Mouse (Mus musculus): ENCODE results near the gene Zswim3. TPM values are rescaled to one million over a fixed set of nuclear protein-coding genes. Genes with fewer than 3 reads are reported as not detected.
"Not testable (repeated sequence)": the region's sequence is repeated elsewhere in the genome, so short reads cannot be mapped to it uniquely, and the experiment has no call there.

Zswim3 gene
- polyA plus RNA-seq, 1 experiment from 2014 or later = 8.9 TPM

- H3K27me3 ChIP-seq (ENCODE audit: control insufficient read depth, insufficient read depth, low read depth, low read length); H3K4me2 ChIP-seq (ENCODE audit: low read depth, low read length); ATAC-seq (ENCODE audit: low read depth); H3K9ac ChIP-seq (ENCODE audit: low read length); H3K36me3 ChIP-seq (ENCODE audit: control insufficient read depth, insufficient read depth, low read length); H3K9me3 ChIP-seq (ENCODE audit: control insufficient read depth, low read length); H3K4me3 ChIP-seq (ENCODE audit: low read length): not testable (repeated sequence)
- H3K4me1 ChIP-seq (replicated peaks; ENCODE audit: control insufficient read depth, insufficient read depth, low read length) = peaks cover 36% of the 10 kb centered on the region
- 94% methylated on average over 8 of the region's 9 CpGs for WGBS
- peak overlapping the region; percentile 97 for H3K27ac ChIP-seq (ENCODE audit: low read length)
These were observed 58.5 kb downstream of the Zswim3 start for GRCm38 (mm10) chr2:164863411-164863810.

GRCm38 (mm10) chr2:164864593-164864992, 59.7 kb downstream of the Zswim3 start:
- H3K27ac ChIP-seq (ENCODE audit: low read length) = no peak overlapping the region
- no peak for ATAC-seq (ENCODE audit: low read depth)
- H3K27me3 ChIP-seq (ENCODE audit: control insufficient read depth, insufficient read depth, low read depth, low read length) = no peaks in the 10 kb centered on the region
- H3K4me3 ChIP-seq (ENCODE audit: low read length) = no peak overlapping the region
- no peaks in the 10 kb centered on the region for H3K36me3 ChIP-seq (ENCODE audit: control insufficient read depth, insufficient read depth, low read length)
- no peak overlapping the region for H3K9ac ChIP-seq (ENCODE audit: low read length)
- WGBS = 57% methylated on average over 4 of the region's 4 CpGs
- H3K9me3 ChIP-seq (ENCODE audit: control insufficient read depth, low read length) = peaks cover 7% of the 10 kb centered on the region
- no peak overlapping the region for H3K4me2 ChIP-seq (ENCODE audit: low read depth, low read length)
- peaks cover 32% of the 10 kb centered on the region for H3K4me1 ChIP-seq (replicated peaks; ENCODE audit: control insufficient read depth, insufficient read depth, low read length)

DNA sequence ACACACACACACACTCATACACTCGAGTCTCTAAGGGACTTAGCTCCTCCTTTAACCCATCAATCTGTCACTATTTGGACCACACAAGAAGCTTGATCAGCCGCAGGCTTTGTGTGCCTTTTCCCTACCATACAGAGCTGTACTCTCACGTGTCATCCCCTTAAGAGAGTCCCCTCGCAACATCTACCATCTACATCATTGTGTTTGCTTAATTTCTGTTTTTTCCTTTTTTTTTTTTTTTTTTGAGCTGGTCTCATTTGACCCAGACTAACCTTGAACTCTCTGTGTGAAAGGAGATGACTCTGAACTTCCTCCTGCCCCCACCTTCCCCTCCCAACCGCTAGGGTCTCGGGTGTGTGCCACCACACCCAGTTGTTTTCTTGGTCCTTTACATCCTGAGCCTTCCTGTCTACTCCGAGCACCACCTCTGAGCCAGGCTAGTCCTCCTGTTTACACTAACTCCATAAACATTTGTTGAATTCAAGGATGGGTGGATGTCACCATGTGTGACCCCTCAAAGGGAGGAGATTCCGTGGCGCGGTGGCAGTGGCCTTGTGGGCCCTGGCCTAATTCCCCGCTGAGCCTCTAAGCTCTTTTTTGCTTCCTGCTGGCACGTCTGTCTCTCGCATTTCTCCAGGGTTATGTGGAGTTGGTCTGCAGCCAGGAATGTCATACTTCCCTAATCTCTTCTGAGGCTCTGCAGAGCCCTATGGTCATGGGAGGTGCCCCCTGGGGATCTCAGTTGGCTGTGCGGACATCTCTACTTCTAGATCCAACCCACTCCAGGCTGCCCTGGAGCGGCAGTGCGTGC, 62.0 kb downstream of the Zswim3 start:
- Histone ChIP-seq H3K27me3 (ENCODE audit: control insufficient read depth, insufficient read depth, low read depth, low read length) (no peaks in the 10 kb centered on the region), H3K4me3 (ENCODE audit: low read length) (no peak overlapping the region), H3K36me3 (ENCODE audit: control insufficient read depth, insufficient read depth, low read length) (no peaks in the 10 kb centered on the region), H3K27ac (ENCODE audit: low read length) (peak overlapping the region; percentile 89), H3K9me3 (ENCODE audit: control insufficient read depth, low read length) (peaks cover 7% of the 10 kb centered on the region), H3K9ac (ENCODE audit: low read length) (no peak overlapping the region), H3K4me1 (replicated peaks; ENCODE audit: control insufficient read depth, insufficient read depth, low read length) (peaks cover 13% of the 10 kb centered on the region), H3K4me2 (ENCODE audit: low read depth, low read length) (no peak overlapping the region)
- ATAC-seq (ENCODE audit: low read depth) = peak; percentile 76
- 27% methylated on average over 16 of the region's 16 CpGs for WGBS

DNA sequence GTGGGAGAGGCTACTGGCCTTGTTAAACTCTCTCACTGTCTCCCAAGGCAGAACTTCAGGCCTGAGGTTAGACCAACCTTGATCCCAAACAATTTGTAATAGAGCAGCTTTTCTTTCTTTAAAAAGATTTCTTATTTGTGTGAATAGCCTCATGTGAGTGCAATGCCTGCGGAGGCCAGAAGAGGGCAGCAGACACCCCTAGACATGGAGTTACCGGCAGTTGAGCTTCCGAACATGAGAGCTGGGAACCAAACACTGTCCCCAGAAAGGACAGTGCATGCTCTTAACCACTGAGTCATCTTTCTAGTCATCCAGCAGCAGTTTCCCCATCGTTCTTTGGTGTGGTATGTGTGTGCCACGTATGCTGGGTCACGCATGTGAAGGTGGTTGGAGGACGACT, 62.7 kb downstream of the Zswim3 start:
- WGBS = 89% methylated on average over 7 of the region's 7 CpGs
- H3K27me3 ChIP-seq (ENCODE audit: control insufficient read depth, insufficient read depth, low read depth, low read length) = no peaks in the 10 kb centered on the region

DNA sequence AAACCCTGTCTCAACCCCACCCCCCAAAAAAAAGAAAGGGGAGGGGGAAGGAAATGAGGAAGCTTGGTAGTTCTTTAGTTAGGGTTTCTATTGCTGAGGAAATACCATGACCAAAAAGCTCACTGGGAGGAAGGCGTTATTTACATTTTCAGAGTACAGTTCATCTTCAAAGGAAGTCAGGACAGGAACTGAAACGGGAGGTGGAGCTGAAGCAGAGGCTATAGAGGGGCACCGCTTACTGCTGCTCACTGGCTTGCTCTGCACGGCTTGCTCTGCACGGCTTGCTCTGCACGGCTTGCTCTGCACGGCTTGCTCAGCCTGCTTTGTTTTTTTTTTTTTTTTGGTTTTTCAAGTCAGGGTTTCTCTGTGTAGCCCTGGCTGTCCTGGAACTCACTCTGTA, 63.6 kb downstream of the Zswim3 start:
- Histone ChIP-seq H3K27ac (ENCODE audit: low read length) (peak overlapping the region; percentile 89; the same call in 1 of the 2 replicates), H3K4me1 (replicated peaks; ENCODE audit: control insufficient read depth, insufficient read depth, low read length) (peaks cover 3% of the 10 kb centered on the region; the same call in 1 of the 2 replicates), H3K4me2 (ENCODE audit: low read depth, low read length) (no peak overlapping the region), H3K4me3 (ENCODE audit: low read length) (no peak overlapping the region), H3K27me3 (ENCODE audit: control insufficient read depth, insufficient read depth, low read depth, low read length) (no peaks in the 10 kb centered on the region), H3K9ac (ENCODE audit: low read length) (no peak overlapping the region), H3K36me3 (ENCODE audit: control insufficient read depth, insufficient read depth, low read length) (no peaks in the 10 kb centered on the region), H3K9me3 (ENCODE audit: control insufficient read depth, low read length) (peaks cover 7% of the 10 kb centered on the region)
- 32% methylated on average over 7 of the region's 7 CpGs for WGBS
- ATAC-seq (ENCODE audit: low read depth) = peak; percentile 47

More for the DNA sequence above, 62.7 kb downstream of the Zswim3 start:
- H3K9ac ChIP-seq (ENCODE audit: low read length) = no peak overlapping the region
- peaks cover 7% of the 10 kb centered on the region for H3K9me3 ChIP-seq (ENCODE audit: control insufficient read depth, low read length)
- no peaks in the 10 kb centered on the region for H3K36me3 ChIP-seq (ENCODE audit: control insufficient read depth, insufficient read depth, low read length)
- peaks cover 7% of the 10 kb centered on the region for H3K4me1 ChIP-seq (replicated peaks; ENCODE audit: control insufficient read depth, insufficient read depth, low read length)
- no peak for ATAC-seq (ENCODE audit: low read depth)
- H3K27ac ChIP-seq (ENCODE audit: low read length) = peak overlapping the region; percentile 89
- H3K4me2 ChIP-seq (ENCODE audit: low read depth, low read length) = no peak overlapping the region
- H3K4me3 ChIP-seq (ENCODE audit: low read length) = no peak overlapping the region

Other genes with a start within 250 kb of the Zswim3 start
- 486 and 558 TPM in 2 replicates for gene Wfdc2, start 242.7 kb upstream of the Zswim3 start, polyA plus RNA-seq (2015; fragmentation: Nextera tagmentation; extraction: Ambion mirVana)
- gene Spint3, start 231.6 kb upstream of the Zswim3 start, polyA plus RNA-seq (2015; fragmentation: Nextera tagmentation; extraction: Ambion mirVana) = not detected in 2 replicates
- gene Wfdc6a, start 219.7 kb upstream of the Zswim3 start, polyA plus RNA-seq (2015; fragmentation: Nextera tagmentation; extraction: Ambion mirVana) = 0.92 and 1.4 TPM in 2 replicates
- not detected in 2 replicates for gene Eppin, start 211.5 kb upstream of the Zswim3 start, polyA plus RNA-seq (2015; fragmentation: Nextera tagmentation; extraction: Ambion mirVana)
- not detected in 2 replicates for gene Wfdc6b, start 191.6 kb upstream of the Zswim3 start, polyA plus RNA-seq (2015; fragmentation: Nextera tagmentation; extraction: Ambion mirVana)
- gene Wfdc8, start 191.5 kb upstream of the Zswim3 start, polyA plus RNA-seq (2015; fragmentation: Nextera tagmentation; extraction: Ambion mirVana) = not detected in 2 replicates
- not detected in 2 replicates for gene Wfdc16, start 166.3 kb upstream of the Zswim3 start, polyA plus RNA-seq (2015; fragmentation: Nextera tagmentation; extraction: Ambion mirVana)
- gene Wfdc10, start 149.1 kb upstream of the Zswim3 start, polyA plus RNA-seq (2015; fragmentation: Nextera tagmentation; extraction: Ambion mirVana) = 0.50 TPM in 1 of 2 replicates, not detected in the other
- gene Wfdc9, start 148.5 kb upstream of the Zswim3 start, polyA plus RNA-seq (2015; fragmentation: Nextera tagmentation; extraction: Ambion mirVana) = not detected in 2 replicates
- not detected in 2 replicates for gene Wfdc11, start 131.0 kb upstream of the Zswim3 start, polyA plus RNA-seq (2015; fragmentation: Nextera tagmentation; extraction: Ambion mirVana)
- gene Wfdc13, start 120.0 kb upstream of the Zswim3 start, polyA plus RNA-seq (2015; fragmentation: Nextera tagmentation; extraction: Ambion mirVana) = 0.20 and 0.46 TPM in 2 replicates
- not detected in 2 replicates for gene Spint4, start 106.6 kb upstream of the Zswim3 start, polyA plus RNA-seq (2015; fragmentation: Nextera tagmentation; extraction: Ambion mirVana)
- gene Spint5, start 89.8 kb upstream of the Zswim3 start, polyA plus RNA-seq (2015; fragmentation: Nextera tagmentation; extraction: Ambion mirVana) = not detected in 2 replicates
- 2.0 and 2.9 TPM in 2 replicates for gene Wfdc3, start 59.2 kb upstream of the Zswim3 start, polyA plus RNA-seq (2015; fragmentation: Nextera tagmentation; extraction: Ambion mirVana)
- gene Dnttip1, start 59.1 kb upstream of the Zswim3 start, polyA plus RNA-seq (2015; fragmentation: Nextera tagmentation; extraction: Ambion mirVana) = 61.3 and 71.9 TPM in 2 replicates
- 494 and 533 TPM in 2 replicates for gene Ube2c, start 35.2 kb upstream of the Zswim3 start, polyA plus RNA-seq (2015; fragmentation: Nextera tagmentation; extraction: Ambion mirVana)
- 27.9 and 94.5 TPM in 2 replicates for gene Tnnc2, start 25.1 kb upstream of the Zswim3 start, polyA plus RNA-seq (2015; fragmentation: Nextera tagmentation; extraction: Ambion mirVana)
- 23.9 and 30.6 TPM in 2 replicates for gene Snx21, start 19.3 kb upstream of the Zswim3 start, polyA plus RNA-seq (2015; fragmentation: Nextera tagmentation; extraction: Ambion mirVana)
- gene Acot8, start 216 bp upstream of the Zswim3 start, polyA plus RNA-seq (2015; fragmentation: Nextera tagmentation; extraction: Ambion mirVana) = 21.9 and 24.5 TPM in 2 replicates
- gene Zswim1, start 17.6 kb downstream of the Zswim3 start, polyA plus RNA-seq (2015; fragmentation: Nextera tagmentation; extraction: Ambion mirVana) = 16.6 and 16.9 TPM in 2 replicates
- gene Spata25, start 23.4 kb downstream of the Zswim3 start, polyA plus RNA-seq (2015; fragmentation: Nextera tagmentation; extraction: Ambion mirVana) = not detected in 2 replicates
- gene Ctsa, start 27.8 kb downstream of the Zswim3 start, polyA plus RNA-seq (2015; fragmentation: Nextera tagmentation; extraction: Ambion mirVana) = 156 and 161 TPM in 2 replicates
- gene Neurl2, start 28.4 kb downstream of the Zswim3 start, polyA plus RNA-seq (2015; fragmentation: Nextera tagmentation; extraction: Ambion mirVana) = 7.1 and 7.8 TPM in 2 replicates
- 193 and 203 TPM in 2 replicates for gene Pltp, start 52.6 kb downstream of the Zswim3 start, polyA plus RNA-seq (2015; fragmentation: Nextera tagmentation; extraction: Ambion mirVana)
- 75.3 and 75.8 TPM in 2 replicates for gene Pcif1, start 74.2 kb downstream of the Zswim3 start, polyA plus RNA-seq (2015; fragmentation: Nextera tagmentation; extraction: Ambion mirVana)
- 14.3 and 14.6 TPM in 2 replicates for gene Zfp335, start 106.7 kb downstream of the Zswim3 start, polyA plus RNA-seq (2015; fragmentation: Nextera tagmentation; extraction: Ambion mirVana)
- gene Mmp9, start 135.7 kb downstream of the Zswim3 start, polyA plus RNA-seq (2015; fragmentation: Nextera tagmentation; extraction: Ambion mirVana) = 2.0 and 7.8 TPM in 2 replicates
- 0.47 and 0.53 TPM in 2 replicates for gene Slc12a5, start 155.7 kb downstream of the Zswim3 start, polyA plus RNA-seq (2015; fragmentation: Nextera tagmentation; extraction: Ambion mirVana)
- 64.3 and 64.4 TPM in 2 replicates for gene Ncoa5, start 229.8 kb downstream of the Zswim3 start, polyA plus RNA-seq (2015; fragmentation: Nextera tagmentation; extraction: Ambion mirVana)